Mouse (Mus musculus) naive thymus-derived CD4-positive, alpha-beta T cell, adult 2 months (primary cell): Measurements from ENCODE around the gene Zdhhc12.
"Not testable (repeated sequence)": the region's sequence is repeated elsewhere in the genome, so short reads cannot be mapped to it uniquely, and the experiment has no call there.

ENCODE experiments used
- DNase-seq: peaks from one replicate; pipeline ENCODE4 v3.0.0-alpha.2; 2011; ENCODE audit warnings: low read depth

Zdhhc12 gene

DNA sequence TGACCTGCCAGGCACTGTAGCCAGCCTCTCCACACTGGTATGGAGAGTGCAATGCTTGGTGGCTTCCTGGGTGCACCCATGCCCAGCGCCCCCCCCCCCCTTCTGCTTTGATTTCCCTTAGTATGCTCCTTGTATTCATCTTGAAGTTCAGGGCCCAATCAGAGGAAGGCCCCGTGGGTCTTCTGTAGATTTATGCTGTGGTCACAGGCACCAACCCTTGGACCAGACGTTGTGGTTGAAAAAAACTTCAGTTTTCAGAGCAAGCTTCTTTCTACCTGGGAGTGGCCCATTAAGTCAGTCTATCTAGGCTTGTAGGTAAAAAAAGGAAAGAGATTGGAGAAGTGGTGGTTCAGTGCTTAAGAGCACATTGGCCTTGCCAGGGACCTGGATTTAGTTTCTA, 29.7 kb downstream of the Zdhhc12 start:
- peak; percentile 55 for DNase-seq

DNA sequence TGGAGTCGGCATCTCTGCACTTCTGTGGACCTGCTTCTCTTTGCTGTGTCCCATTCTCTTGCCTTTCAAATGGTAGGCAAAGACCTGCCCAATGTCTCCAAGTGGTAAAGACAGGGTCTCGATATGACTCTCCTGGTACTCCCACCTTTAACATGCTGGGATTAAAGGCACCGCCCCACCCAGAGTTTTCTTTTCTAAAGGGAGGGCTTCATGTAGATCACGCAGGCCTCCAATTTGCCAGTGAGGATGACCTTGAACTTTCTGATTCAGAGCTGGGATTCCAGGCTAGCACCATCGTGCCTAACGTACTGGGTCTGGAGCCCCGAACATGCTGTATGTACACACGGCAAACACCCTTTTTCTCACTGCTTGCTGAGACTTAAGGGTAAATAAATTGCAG, 30.2 kb downstream of the Zdhhc12 start:
- DNase-seq = no peak

DNA sequence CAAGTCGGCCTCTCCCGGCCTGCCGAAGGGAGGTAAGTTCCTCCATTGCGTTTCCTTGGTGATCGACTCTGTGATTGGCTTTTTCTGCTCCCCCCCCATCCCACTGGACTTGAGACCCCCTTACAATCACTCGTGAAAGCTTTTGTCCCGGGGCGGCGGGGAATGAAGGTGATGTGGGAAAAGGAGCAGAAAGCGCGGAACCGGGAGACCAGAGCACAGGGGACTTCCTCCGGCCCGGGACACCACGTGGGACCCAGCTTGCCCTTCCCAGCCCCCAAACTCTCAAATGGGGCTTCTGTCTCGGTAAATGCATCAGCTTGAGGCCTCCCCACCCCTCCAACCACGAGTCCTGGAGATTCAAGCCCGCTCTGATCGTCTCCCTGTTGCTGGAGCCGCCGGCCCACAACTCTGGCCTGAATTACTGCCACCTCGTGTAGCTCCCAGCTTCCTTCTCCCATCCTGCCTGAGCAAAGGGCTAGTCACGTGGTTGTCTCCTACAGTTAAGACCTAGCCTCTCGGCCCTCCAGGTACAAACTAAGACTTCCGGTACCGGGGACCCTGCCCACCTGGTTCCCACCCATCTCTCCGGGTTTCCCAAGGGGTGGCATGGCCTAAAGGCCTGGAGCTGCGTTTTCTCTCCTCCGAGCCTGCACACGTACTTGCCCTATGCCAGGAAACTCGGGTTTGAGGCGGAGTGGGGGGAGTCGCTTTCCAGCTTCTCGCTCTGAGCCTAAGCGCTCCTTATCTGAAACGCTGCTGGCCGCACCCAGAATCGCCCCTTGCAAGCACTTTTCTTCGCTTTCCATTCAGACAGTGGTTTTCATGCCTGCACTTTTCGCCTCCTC, 31.0 kb downstream of the Zdhhc12 start:
- peak; percentile 64 for DNase-seq

DNA sequence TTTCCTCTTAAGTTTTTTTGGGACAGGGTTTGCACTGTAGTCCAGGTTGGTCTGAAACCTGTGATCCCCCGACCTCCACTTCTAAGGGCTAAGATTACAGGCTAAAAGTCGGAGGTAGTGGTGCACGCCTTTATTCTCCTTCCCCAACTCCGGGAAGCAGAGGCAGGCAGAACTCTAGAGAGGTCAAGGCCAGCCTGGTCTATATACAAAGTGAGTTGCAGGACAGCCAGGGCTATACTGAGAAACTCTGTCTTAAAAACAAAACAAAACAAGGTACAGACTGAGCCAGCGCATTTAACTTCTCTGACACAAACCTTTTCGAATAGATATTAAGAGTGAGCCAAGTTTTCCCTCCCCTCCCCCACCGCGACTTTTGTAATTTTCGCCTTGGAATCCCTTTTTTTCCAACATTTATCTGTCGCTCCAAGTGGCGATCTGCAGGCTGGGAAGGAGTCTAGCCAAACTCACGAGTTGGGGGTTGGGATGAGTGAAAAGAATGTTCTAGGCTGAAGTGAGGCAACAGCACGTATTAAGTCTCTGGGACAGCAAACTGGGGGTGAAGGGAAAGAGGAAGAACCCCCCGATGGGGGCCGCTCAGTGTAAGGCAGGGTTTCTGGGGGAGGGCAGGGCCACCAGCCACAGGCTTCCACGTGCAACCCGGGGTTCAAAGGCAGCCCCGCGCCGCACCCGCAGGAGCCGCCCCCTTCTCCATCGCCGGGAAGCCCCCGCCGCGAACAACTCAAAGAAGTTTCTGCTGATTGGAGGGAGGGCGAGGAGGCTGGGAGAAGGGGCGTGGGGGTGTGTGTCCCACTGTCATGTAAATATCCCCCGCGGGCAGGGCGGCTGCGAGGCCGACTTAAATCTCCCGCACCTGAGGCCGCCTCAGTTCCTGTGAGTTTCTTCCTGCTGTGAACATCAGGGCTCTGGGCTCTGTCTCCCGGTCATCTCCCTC, 32.0 kb downstream of the Zdhhc12 start:
- DNase-seq = peak; percentile 73

DNA sequence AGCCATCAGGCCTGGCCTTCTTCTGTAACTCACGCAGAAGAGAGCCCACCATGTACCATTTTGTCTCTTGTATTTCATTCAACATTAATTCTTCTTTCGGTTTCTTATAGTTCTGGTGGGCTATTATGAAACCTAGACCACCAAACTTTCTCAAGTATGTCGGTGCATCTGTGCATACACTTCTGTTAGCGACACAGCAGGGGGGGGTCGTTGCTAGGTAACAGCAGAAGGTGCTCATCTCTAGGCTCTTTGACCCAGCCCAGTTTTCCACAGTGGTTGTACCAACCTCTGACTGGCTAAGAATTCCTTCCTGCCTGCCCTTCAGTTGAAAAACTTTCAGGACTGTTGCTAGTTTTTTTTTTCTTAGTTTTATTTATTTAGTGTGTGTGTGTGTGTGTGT, 35.0 kb downstream of the Zdhhc12 start:
- no peak for DNase-seq

DNA sequence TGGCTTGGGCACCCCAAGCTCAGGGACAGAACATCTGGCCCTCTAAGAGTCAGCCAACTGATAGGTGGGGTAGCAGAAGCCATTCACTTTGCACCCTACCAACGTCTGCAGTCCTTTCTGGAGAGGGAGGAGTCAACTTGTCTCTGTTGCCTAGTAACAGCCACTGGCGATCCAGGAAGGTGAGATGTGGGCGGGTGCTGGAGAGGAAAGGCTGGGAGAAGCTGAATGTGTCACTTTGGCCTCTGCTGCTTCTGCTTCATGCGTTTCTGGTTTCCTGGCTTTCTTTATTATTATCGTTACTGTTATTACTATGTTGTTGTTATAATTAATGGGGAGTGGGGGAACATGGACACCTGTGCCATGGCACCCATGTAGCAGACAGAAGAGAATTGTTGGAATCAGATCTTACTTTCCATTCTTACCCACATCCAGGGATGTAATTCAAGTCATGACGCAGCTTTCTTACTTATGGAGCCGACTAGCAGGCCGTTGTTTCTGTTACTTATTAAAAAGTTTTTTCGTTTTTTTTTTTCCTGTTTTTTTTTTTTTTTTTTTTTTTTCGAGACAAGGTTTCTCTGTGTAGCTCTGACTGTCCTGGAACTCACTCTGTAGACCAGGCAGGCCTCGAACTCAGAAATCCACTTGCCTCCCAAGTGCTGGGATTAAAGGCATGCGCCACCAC, 36.1 kb downstream of the Zdhhc12 start, which contains the start of gene Set:
Gene Set, plus strand, starts transcription at position 156 of the 682 bp plus-strand sequence.
- DNase-seq = no peak

DNA sequence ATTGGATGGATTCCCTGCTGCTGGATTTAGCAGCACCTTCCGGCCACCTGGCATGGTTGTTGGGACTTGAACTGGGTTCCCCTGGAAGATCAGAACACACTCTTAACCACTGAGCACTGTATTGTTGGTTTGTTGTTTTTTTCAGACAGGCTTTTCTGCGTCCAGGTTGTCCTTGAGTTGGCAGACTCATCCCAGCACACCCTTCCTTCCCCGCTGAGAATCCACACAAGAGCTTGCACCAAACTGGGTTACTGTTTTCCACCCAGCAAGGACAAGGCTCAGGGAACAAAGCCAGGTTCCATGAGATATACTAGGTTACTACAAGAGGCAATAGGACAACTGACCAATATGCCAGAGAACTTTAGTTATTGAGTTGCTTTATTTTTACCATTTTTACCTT, 36.7 kb downstream of the Zdhhc12 start:
- DNase-seq = no peak

DNA sequence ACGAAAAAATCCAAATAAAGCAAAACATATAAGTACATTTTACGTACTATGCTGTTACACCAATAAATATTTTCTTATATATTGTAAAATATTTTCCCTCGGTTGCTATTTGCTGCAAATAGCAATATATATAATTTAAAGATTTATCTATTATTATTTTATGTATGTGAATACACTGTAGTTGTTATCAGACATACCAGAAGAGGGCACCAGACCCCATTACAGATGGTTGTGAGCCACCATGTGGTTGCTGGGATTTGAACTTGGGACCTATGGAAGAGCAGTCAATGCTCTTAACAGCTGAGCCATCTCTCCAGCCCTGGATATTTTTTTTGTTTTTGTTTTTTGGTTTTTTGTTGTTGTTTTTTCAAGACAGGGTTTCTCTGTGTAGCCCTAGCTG, 38.1 kb downstream of the Zdhhc12 start:
- not testable (repeated sequence) for DNase-seq

DNA sequence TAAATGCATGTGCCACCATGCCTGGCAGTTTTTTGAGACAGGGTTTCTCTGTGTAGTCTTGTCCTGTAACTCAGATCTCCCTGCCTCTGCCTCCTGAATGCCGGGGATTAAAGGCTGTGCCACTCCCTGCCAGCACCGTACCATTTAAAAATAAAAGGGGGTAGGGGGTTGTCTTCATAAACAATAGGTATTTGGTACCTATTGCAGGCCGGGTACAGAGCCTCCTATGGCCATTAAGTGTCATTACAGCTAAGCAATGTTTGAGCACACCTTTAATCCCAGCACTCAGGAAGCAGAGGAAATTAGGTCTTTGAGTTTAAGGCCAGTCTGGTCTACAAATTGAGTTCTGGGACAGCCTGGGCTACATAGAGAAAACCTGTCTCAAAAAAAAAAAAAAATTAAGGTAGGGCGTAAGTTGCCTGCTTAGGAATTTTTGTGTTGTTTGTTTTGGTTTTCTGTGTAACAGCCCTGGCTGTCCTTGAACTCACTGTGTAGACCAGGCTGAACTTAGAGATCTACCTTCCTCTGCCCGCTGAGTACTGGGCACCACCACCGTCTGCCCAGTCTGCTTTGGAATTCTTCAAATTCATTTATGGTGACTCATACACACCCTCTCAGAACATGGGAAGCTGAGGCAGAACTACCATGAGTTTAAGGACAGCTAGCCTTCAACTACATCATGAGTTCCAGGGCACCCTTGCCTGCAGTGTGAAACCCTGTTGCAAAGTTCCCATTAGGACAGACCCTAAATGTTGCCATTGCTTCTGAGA, 41.3 kb downstream of the Zdhhc12 start:
- peak; percentile 62 for DNase-seq

DNA sequence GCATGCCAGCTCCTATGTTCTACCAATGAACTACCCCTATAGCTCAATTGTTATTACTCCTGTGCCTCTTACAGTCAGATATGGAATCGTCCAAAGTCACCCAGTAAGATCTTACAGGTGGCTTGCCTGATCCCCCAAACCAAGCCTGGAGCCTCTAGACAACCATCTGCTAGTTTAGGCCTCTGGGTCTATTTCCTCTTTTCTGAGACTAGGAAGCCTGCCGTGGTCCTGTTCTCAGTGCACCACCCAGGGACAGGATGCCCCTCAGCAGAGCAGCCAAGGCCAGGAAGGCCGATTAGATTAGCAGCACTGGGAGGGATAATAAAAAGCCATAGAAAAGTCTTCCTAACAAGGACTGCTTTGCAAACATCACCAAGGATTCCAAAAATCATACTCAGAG, 43.6 kb downstream of the Zdhhc12 start:
- no peak for DNase-seq

DNA sequence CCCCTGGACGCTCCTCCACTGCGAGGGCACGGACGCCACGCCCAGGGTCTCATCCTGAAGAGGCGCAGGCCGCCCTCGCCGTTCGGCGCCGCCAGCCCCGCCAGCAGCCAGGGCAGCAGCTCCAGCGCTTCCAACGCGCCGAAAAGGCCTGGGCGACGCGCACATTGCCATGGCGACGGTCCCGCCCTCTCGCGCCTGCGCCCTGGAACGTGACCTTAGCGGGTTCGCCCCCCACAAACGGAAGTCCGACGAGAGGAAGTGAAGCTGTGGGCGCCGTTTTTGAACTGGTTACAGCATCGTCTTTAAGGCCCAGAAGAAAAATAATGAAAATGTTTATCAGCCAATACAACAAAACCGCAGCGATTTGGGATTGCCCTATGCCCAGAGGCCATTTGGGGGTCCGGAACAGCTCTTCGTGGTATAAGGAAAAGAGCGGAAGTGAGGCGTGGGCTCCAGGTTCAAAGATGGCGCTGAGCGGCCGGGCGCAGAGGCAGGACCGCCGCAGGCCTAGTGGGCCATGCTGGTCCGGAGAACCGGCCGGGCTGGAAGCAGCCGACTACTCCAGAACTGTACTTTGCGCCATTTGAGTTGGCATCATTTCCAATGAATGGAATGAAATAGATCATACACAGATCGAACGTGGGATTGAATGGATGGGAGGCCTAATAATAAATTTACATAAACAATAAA, 44.6 kb downstream of the Zdhhc12 start, which contains the start of gene Wdr34:
Gene Wdr34, minus strand, starts transcription at position 183 of the 690 bp plus-strand sequence.
- peak; percentile 98 for DNase-seq

DNA sequence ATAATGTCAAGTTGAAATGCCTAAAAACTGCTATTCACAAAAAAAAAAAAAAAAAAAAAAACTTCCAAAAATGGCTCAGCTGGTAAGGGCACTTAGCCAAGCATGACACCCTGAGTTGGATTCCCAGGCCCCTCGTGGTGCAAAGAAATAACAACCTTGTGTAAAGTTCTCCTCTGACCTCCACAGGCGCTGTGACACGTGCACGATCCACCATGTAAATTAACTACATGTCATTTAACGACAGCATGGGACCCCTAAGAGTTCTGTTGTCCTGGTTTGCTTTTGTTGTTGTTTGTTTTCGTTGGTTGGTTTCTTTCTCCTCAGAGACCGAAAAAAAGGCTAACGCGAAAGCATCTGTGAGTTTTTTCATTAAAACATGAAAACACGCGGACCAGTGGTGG, 45.3 kb downstream of the Zdhhc12 start:
- peak; percentile 26 for DNase-seq

DNA sequence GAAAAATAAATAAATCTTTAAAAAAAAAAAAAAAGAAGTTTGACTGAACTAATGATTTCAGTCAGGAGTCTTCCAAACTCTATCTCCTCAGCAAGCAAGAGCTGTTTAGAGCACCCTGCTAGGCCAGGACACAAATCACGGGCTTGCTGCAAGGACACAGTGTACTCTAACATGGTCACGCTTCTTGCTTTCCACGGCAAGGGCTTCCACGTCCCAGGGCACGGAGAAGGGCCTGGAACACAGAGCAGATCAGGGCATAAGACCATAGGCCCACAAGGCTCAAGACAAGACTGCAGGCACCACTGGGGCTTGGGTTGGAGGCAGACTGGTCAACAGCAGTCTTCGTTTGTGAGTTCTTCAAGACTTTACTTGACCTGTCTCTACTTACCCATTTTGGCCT, 46.3 kb downstream of the Zdhhc12 start:
- no peak for DNase-seq

DNA sequence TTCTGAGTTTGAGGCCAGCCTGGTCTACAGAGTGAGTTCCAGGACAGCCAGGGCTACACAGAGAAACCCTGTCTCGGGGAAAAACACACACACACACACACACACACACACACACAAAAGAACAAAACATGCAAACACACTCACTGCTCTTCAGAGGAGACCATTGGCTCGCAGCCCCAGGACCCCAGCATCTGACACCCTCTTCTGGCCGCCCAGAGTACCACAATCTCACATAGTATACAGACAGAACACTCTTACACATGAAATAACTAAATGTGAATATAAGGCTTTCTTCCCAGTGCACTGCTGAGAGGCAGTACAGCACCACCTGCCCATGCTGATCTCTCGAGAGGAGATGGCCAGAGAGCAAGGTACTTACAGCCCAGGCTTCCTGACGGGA, 48.9 kb downstream of the Zdhhc12 start:
- DNase-seq = no peak

DNA sequence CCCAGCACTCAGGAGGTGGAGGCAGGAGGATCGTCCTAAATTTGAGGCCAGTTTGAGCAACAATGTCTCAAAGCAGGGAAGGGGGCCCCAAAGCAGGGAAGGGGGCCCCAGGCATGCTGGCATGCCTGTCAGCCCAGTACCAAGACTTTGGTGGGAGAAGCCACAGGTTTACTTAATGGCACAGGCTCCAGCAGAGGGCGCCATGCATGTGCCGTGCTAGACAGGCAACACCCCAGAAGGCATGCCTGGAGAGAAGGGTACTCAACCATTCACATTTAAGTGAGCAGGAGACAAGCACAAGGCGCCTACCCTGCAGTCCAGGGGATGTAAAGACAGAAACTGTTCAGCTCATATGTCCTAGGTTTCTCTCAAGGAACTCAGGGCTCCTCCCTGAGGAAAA, 51.0 kb downstream of the Zdhhc12 start:
- DNase-seq = peak; percentile 90
